Mouse (Mus musculus): ENCODE results near the gene Gabrg3. TPM values are rescaled to one million over a fixed set of nuclear protein-coding genes. Genes with fewer than 3 reads are reported as not detected.

Gene Gabrg3
- polyA plus RNA-seq, 1 experiment from 2014 or later: 0.20 TPM

GRCm38 (mm10) chr7:57365134-57366012, 21.6 kb downstream of the Gabrg3 start:
- H3K27me3 ChIP-seq (replicated peaks): no peaks in the 10 kb centered on the region
- no peaks in the 10 kb centered on the region for H3K4me1 ChIP-seq (replicated peaks)
- no peaks in the 10 kb centered on the region for H3K36me3 ChIP-seq
- WGBS: 82% methylated on average over 5 of the region's 5 CpGs
- no peak overlapping the region for H3K27ac ChIP-seq (ENCODE audit: poor library complexity, severe bottlenecking)
- H3K4me3 ChIP-seq: no peak overlapping the region
- no peak overlapping the region for H3K9ac ChIP-seq
- H3K9me3 ChIP-seq (replicated peaks): no peaks in the 10 kb centered on the region
- H3K4me2 ChIP-seq: no peak overlapping the region
- ATAC-seq (ENCODE audit: insufficient number of reproducible peaks, low FRiP score): no peak

GRCm38 (mm10) chr7:57363812-57364211, 23.2 kb downstream of the Gabrg3 start:
- 62% methylated on average over 6 of the region's 6 CpGs for WGBS
- H3K36me3 ChIP-seq: no peaks in the 10 kb centered on the region
- no peak overlapping the region for H3K4me2 ChIP-seq
- H3K9ac ChIP-seq: no peak overlapping the region
- H3K9me3 ChIP-seq (replicated peaks): no peaks in the 10 kb centered on the region
- no peaks in the 10 kb centered on the region for H3K27me3 ChIP-seq (replicated peaks)
- H3K4me1 ChIP-seq (replicated peaks): no peaks in the 10 kb centered on the region
- ATAC-seq (ENCODE audit: insufficient number of reproducible peaks, low FRiP score): no peak
- H3K27ac ChIP-seq (ENCODE audit: poor library complexity, severe bottlenecking): no peak overlapping the region
- no peak overlapping the region for H3K4me3 ChIP-seq

- no peak for ATAC-seq (ENCODE audit: insufficient number of reproducible peaks, low FRiP score)
- H3K36me3 ChIP-seq: no peaks in the 10 kb centered on the region
- WGBS: 63% methylated on average over 6 of the region's 6 CpGs
- H3K27ac ChIP-seq (ENCODE audit: poor library complexity, severe bottlenecking): no peak overlapping the region
- 0 out of 2 replicates have a peak, but pooled peaks cover 5% of the 10 kb centered on the region for H3K4me1 ChIP-seq (replicated peaks)
- H3K9ac ChIP-seq: no peak overlapping the region
- no peaks in the 10 kb centered on the region for H3K9me3 ChIP-seq (replicated peaks)
- no peaks in the 10 kb centered on the region for H3K27me3 ChIP-seq (replicated peaks)
- H3K4me3 ChIP-seq: no peak overlapping the region
- H3K4me2 ChIP-seq: no peak overlapping the region
Measured at GRCm38 (mm10) chr7:57357871-57358540, 29.0 kb downstream of the Gabrg3 start.

GRCm38 (mm10) chr7:57356565-57357301, 30.3 kb downstream of the Gabrg3 start:
- no peak overlapping the region for H3K27ac ChIP-seq (ENCODE audit: poor library complexity, severe bottlenecking)
- WGBS: 64% methylated on average over 8 of the region's 8 CpGs
- no peaks in the 10 kb centered on the region for H3K36me3 ChIP-seq
- no peak overlapping the region for H3K4me2 ChIP-seq
- no peak overlapping the region for H3K4me3 ChIP-seq
- no peaks in the 10 kb centered on the region for H3K9me3 ChIP-seq (replicated peaks)
- no peak for ATAC-seq (ENCODE audit: insufficient number of reproducible peaks, low FRiP score)
- H3K4me1 ChIP-seq (replicated peaks): 0 out of 2 replicates have a peak, but pooled peaks cover 5% of the 10 kb centered on the region
- H3K9ac ChIP-seq: no peak overlapping the region
- H3K27me3 ChIP-seq (replicated peaks): no peaks in the 10 kb centered on the region

- ATAC-seq (ENCODE audit: insufficient number of reproducible peaks, low FRiP score): no peak
- no peaks in the 10 kb centered on the region for H3K36me3 ChIP-seq
- no peak overlapping the region for H3K27ac ChIP-seq (ENCODE audit: poor library complexity, severe bottlenecking)
- H3K9ac ChIP-seq: no peak overlapping the region
- no peaks in the 10 kb centered on the region for H3K4me1 ChIP-seq (replicated peaks)
- H3K4me2 ChIP-seq: no peak overlapping the region
- 63% methylated on average over 1 of the region's 1 CpGs for WGBS
- H3K4me3 ChIP-seq: no peak overlapping the region
- H3K27me3 ChIP-seq (replicated peaks): no peaks in the 10 kb centered on the region
- H3K9me3 ChIP-seq (replicated peaks): no peaks in the 10 kb centered on the region
Measured at GRCm38 (mm10) chr7:57348774-57349173, 38.2 kb downstream of the Gabrg3 start.

- no peaks in the 10 kb centered on the region for H3K36me3 ChIP-seq
Measured at GRCm38 (mm10) chr7:57341910-57342309, 45.1 kb downstream of the Gabrg3 start.

GRCm38 (mm10) chr7:57331211-57331610, 55.8 kb downstream of the Gabrg3 start:
- Histone ChIP-seq H3K9me3 (replicated peaks) (no peaks in the 10 kb centered on the region), H3K27ac (ENCODE audit: poor library complexity, severe bottlenecking) (no peak overlapping the region), H3K27me3 (replicated peaks) (no peaks in the 10 kb centered on the region), H3K9ac (no peak overlapping the region), H3K4me3 (no peak overlapping the region), H3K36me3 (no peaks in the 10 kb centered on the region), H3K4me1 (replicated peaks) (no peaks in the 10 kb centered on the region), H3K4me2 (no peak overlapping the region)
- 75% methylated on average over 3 of the region's 3 CpGs for WGBS
- ATAC-seq (ENCODE audit: insufficient number of reproducible peaks, low FRiP score): no peak

More at GRCm38 (mm10) chr7:57341910-57342309, 45.1 kb downstream of the Gabrg3 start:
- H3K9me3 ChIP-seq (replicated peaks): no peaks in the 10 kb centered on the region
- no peak overlapping the region for H3K27ac ChIP-seq (ENCODE audit: poor library complexity, severe bottlenecking)
- no peak overlapping the region for H3K9ac ChIP-seq
- H3K4me1 ChIP-seq (replicated peaks): no peaks in the 10 kb centered on the region
- 79% methylated on average over 8 of the region's 8 CpGs for WGBS
- no peak for ATAC-seq (ENCODE audit: insufficient number of reproducible peaks, low FRiP score)
- no peaks in the 10 kb centered on the region for H3K27me3 ChIP-seq (replicated peaks)
- H3K4me2 ChIP-seq: no peak overlapping the region
- no peak overlapping the region for H3K4me3 ChIP-seq

GRCm38 (mm10) chr7:57330240-57330639, 56.7 kb downstream of the Gabrg3 start:
- no peaks in the 10 kb centered on the region for H3K36me3 ChIP-seq
- H3K4me2 ChIP-seq: no peak overlapping the region
- no peaks in the 10 kb centered on the region for H3K4me1 ChIP-seq (replicated peaks)
- no peak overlapping the region for H3K4me3 ChIP-seq
- H3K9me3 ChIP-seq (replicated peaks): no peaks in the 10 kb centered on the region
- H3K27ac ChIP-seq (ENCODE audit: poor library complexity, severe bottlenecking): no peak overlapping the region
- H3K27me3 ChIP-seq (replicated peaks): no peaks in the 10 kb centered on the region
- no peak overlapping the region for H3K9ac ChIP-seq
- ATAC-seq (ENCODE audit: insufficient number of reproducible peaks, low FRiP score): no peak
- 71% methylated on average over 4 of the region's 4 CpGs for WGBS

GRCm38 (mm10) chr7:57324473-57324872, 62.5 kb downstream of the Gabrg3 start:
- Histone ChIP-seq H3K27ac (ENCODE audit: poor library complexity, severe bottlenecking) (no peak overlapping the region), H3K9me3 (replicated peaks) (no peaks in the 10 kb centered on the region), H3K27me3 (replicated peaks) (no peaks in the 10 kb centered on the region), H3K4me1 (replicated peaks) (no peaks in the 10 kb centered on the region), H3K9ac (no peak overlapping the region), H3K36me3 (no peaks in the 10 kb centered on the region), H3K4me3 (no peak overlapping the region), H3K4me2 (no peak overlapping the region)
- no peak for ATAC-seq (ENCODE audit: insufficient number of reproducible peaks, low FRiP score)
- 63% methylated on average over 3 of the region's 3 CpGs for WGBS

GRCm38 (mm10) chr7:57322086-57322485, 64.9 kb downstream of the Gabrg3 start:
- no peaks in the 10 kb centered on the region for H3K4me1 ChIP-seq (replicated peaks)
- H3K4me3 ChIP-seq: no peak overlapping the region
- H3K4me2 ChIP-seq: no peak overlapping the region
- H3K27me3 ChIP-seq (replicated peaks): no peaks in the 10 kb centered on the region
- H3K27ac ChIP-seq (ENCODE audit: poor library complexity, severe bottlenecking): no peak overlapping the region
- H3K36me3 ChIP-seq: no peaks in the 10 kb centered on the region
- no peak overlapping the region for H3K9ac ChIP-seq
- H3K9me3 ChIP-seq (replicated peaks): no peaks in the 10 kb centered on the region
- no peak for ATAC-seq (ENCODE audit: insufficient number of reproducible peaks, low FRiP score)
- WGBS: 70% methylated on average over 1 of the region's 1 CpGs

GRCm38 (mm10) chr7:57314971-57315370, 72.0 kb downstream of the Gabrg3 start:
- Histone ChIP-seq H3K4me2 (no peak overlapping the region), H3K9me3 (replicated peaks) (no peaks in the 10 kb centered on the region), H3K27me3 (replicated peaks) (no peaks in the 10 kb centered on the region), H3K4me3 (no peak overlapping the region), H3K4me1 (replicated peaks) (no peaks in the 10 kb centered on the region), H3K36me3 (no peaks in the 10 kb centered on the region), H3K27ac (ENCODE audit: poor library complexity, severe bottlenecking) (no peak overlapping the region), H3K9ac (no peak overlapping the region)
- WGBS: 69% methylated on average over 1 of the region's 1 CpGs
- ATAC-seq (ENCODE audit: insufficient number of reproducible peaks, low FRiP score): no peak
